Mouse (Mus musculus) spleen, embryonic (tissue): ENCODE data around the gene Clec4b1.
"Not testable (repeated sequence)": the region's sequence is repeated elsewhere in the genome, so short reads cannot be mapped to it uniquely, and the experiment has no call there.

Experiments
- CTCF ChIA-PET: fragments of 350-600 bp; sonication (Branson Sonifier 250); formaldehyde crosslinking; loops from one replicate; lab custom pipeline; 2022; lab: Charles Lee

Gene Clec4b1

GRCm38 (mm10) chr6:123049742-123050372 is at the start of gene Clec4b1:
Gene Clec4b1, plus strand, starts transcription at chr6:123049962.
- CTCF ChIA-PET = no interaction called here

- CTCF ChIA-PET = interaction anchor here (0.9 kb wide), 1 partner anchor 113 kb away, joined by 14 read pairs; no protein-coding TSS in a partner anchor
Measured at GRCm38 (mm10) chr6:123004696-123005095, 45.1 kb upstream of the Clec4b1 start.

- CTCF ChIA-PET = interaction anchor here (0.9 kb wide), 1 partner anchor 114 kb away, joined by 14 read pairs; no protein-coding TSS in a partner anchor
Measured at GRCm38 (mm10) chr6:123005591-123005990, 44.2 kb upstream of the Clec4b1 start.

GRCm38 (mm10) chr6:123095125-123095843 is 45.5 kb downstream of the Clec4b1 start:
- CTCF ChIA-PET = no interaction called here

GRCm38 (mm10) chr6:123106128-123106527 is 56.4 kb downstream of the Clec4b1 start, which contains the start of gene Clec4a2:
Gene Clec4a2, plus strand, starts transcription at chr6:123106428.
- CTCF ChIA-PET = not testable (repeated sequence)
